Comparison of ENCODE assay signal across 11 mouse cellular contexts in genomic region chr2:91243416-91243815, GRCm38 (mm10). TPM values are rescaled to one million over a fixed set of nuclear protein-coding genes. Genes with fewer than 3 reads are reported as not detected.
A peak's percentile ranks its signal among the peaks of the same experiment; 100 is the strongest.
DNase-seq lines count a peak whose midpoint lies in the region; ATAC-seq lines count a peak whose summit lies in the region.
"Had no signal": no experiment of that assay in that cellular context is flagged by ENCODE, and none has a peak within 500 bp of the region (broad histone marks: within the 10 kb centered on the region; RNA-seq: fewer than 3 reads in every experiment).

No protein-coding gene starts in this region.

- no peak overlapping the region for H3K9ac ChIP-seq in heart, embryonic 12.5 days
- H3K9ac ChIP-seq in intestine, embryonic 16.5 days (ENCODE audit: low read depth, low read length): no peak overlapping the region

- H3K36me3 ChIP-seq in heart, embryonic 12.5 days: no peaks in the 10 kb centered on the region
- no peaks in the 10 kb centered on the region for H3K36me3 ChIP-seq in intestine, embryonic 16.5 days (ENCODE audit: control insufficient read depth, insufficient read depth, low read length)

- peak; percentile 77 to 78 for DNase-seq in left cerebral cortex, adult 18-20 months (ENCODE audit: low spot score in 2 of 2)
- DNase-seq in left cerebral cortex, postnatal 4 days: no peak
- DNase-seq in cerebellum, adult 9-10 months: peak; percentile 63
- peak; percentile 80 to 90 for DNase-seq in layer of hippocampus, adult 18-20 months (ENCODE audit: low spot score in 2 of 2)
- no peak for DNase-seq in heart, postnatal 25 days (ENCODE audit: low spot score)
- DNase-seq: gastrocnemius, postnatal 10 days; kidney, adult 18-20 months had no signal

- H3K4me2 ChIP-seq in heart, embryonic 12.5 days: no peak overlapping the region
- no peak overlapping the region for H3K4me2 ChIP-seq in intestine, embryonic 16.5 days (ENCODE audit: low read depth, low read length)

- intact Hi-C loops in left cerebral cortex, postnatal 4 days (cut with DNase I): no loop called here
- intact Hi-C loops in heart, postnatal 25 days (cut with DNase I): no loop called here

- ATAC-seq in megakaryocyte progenitor cell, adult 5-6 weeks (replicated peaks; ENCODE audit: poor library complexity): peak; percentile 11; the same call in 1 of the 2 replicates
- ATAC-seq in heart, embryonic 12.5 days (ENCODE audit: insufficient number of reproducible peaks, low FRiP score): no peak
- ATAC-seq in intestine, embryonic 16.5 days: no peak

- no peaks in the 10 kb centered on the region for H3K27me3 ChIP-seq in heart, embryonic 12.5 days (replicated peaks)
- H3K27me3 ChIP-seq in intestine, embryonic 16.5 days (replicated peaks; ENCODE audit: control insufficient read depth, insufficient read depth, low read length): no peaks in the 10 kb centered on the region

- H3K9me3 ChIP-seq in heart, embryonic 12.5 days (replicated peaks): no peaks in the 10 kb centered on the region
- no peaks in the 10 kb centered on the region for H3K9me3 ChIP-seq in intestine, embryonic 16.5 days (ENCODE audit: control insufficient read depth, low read length)

- no peaks in the 10 kb centered on the region; the same call in 1 of the 2 replicates for H3K4me1 ChIP-seq in heart, embryonic 12.5 days (replicated peaks)
- no peaks in the 10 kb centered on the region for H3K4me1 ChIP-seq in intestine, embryonic 16.5 days (ENCODE audit: control insufficient read depth, insufficient read depth, low read length)

- no peak overlapping the region for H3K4me3 ChIP-seq in heart, embryonic 12.5 days
- H3K4me3 ChIP-seq in intestine, embryonic 16.5 days (ENCODE audit: low read length): no peak overlapping the region

- H3K27ac ChIP-seq in heart, embryonic 12.5 days (ENCODE audit: poor library complexity, severe bottlenecking): no peak overlapping the region
- H3K27ac ChIP-seq in intestine, embryonic 16.5 days (ENCODE audit: low read length): no peak overlapping the region
- H3K27ac ChIP-seq: macrophage had no signal

- 59% methylated on average over 3 of the region's 3 CpGs for WGBS in heart, embryonic 12.5 days
- 69% methylated on average over 3 of the region's 3 CpGs for WGBS in intestine, embryonic 16.5 days

RNA-seq across cellular contexts. Expression of gene Ddb2, which starts 6.6 kb away (rescaled TPM):
- 10 to 100 TPM; 10.9 to 13.5 TPM for total RNA-seq in left cerebral cortex, adult 18-20 months (2021)
- total RNA-seq in left cerebral cortex, postnatal 4 days (2021): 10 to 100 TPM; 12.3 to 12.8 TPM
- 10 to 100 TPM in 1 of 2 experiments, 1 to 10 TPM in 1; 9.5 to 11.2 TPM for total RNA-seq in layer of hippocampus, adult 18-20 months (2021)
- 11.5 and 11.8 TPM in 2 replicates for total RNA-seq in megakaryocyte progenitor cell, adult 5-6 weeks (2015)
- 7.7 and 10.6 TPM in 2 replicates for total RNA-seq in megakaryocyte progenitor cell, adult 5-6 weeks (2017)
- polyA plus RNA-seq in heart, embryonic 12.5 days (2016; fragmentation: Nextera tagmentation; extraction: Ambion mirVana): 7.5 and 7.7 TPM in 2 replicates
- total RNA-seq in heart, postnatal 25 days (2021): 1 to 10 TPM; 2.9 to 3.1 TPM
- 14.4 and 15.2 TPM in 2 replicates for polyA plus RNA-seq in intestine, embryonic 16.5 days (2015; fragmentation: Nextera tagmentation; extraction: Ambion mirVana)

RNA-seq across cellular contexts. Expression of gene Pacsin3, which starts 12.3 kb away (rescaled TPM):
- total RNA-seq in left cerebral cortex, adult 18-20 months (2021): 10 to 100 TPM; 45.6 to 46.1 TPM
- 10 to 100 TPM; 15.3 to 22.4 TPM for total RNA-seq in left cerebral cortex, postnatal 4 days (2021)
- total RNA-seq in layer of hippocampus, adult 18-20 months (2021): 10 to 100 TPM; 26.8 to 31.6 TPM
- total RNA-seq in megakaryocyte progenitor cell, adult 5-6 weeks (2015): not detected in 2 replicates
- not detected in 2 replicates for total RNA-seq in megakaryocyte progenitor cell, adult 5-6 weeks (2017)
- 30.4 and 31.9 TPM in 2 replicates for polyA plus RNA-seq in heart, embryonic 12.5 days (2016; fragmentation: Nextera tagmentation; extraction: Ambion mirVana)
- 100 to 1,000 TPM; 133 to 138 TPM for total RNA-seq in heart, postnatal 25 days (2021)
- 17.0 and 21.0 TPM in 2 replicates for polyA plus RNA-seq in intestine, embryonic 16.5 days (2015; fragmentation: Nextera tagmentation; extraction: Ambion mirVana)

RNA-seq across cellular contexts. Expression of gene Arfgap2, which starts 21.4 kb away (rescaled TPM):
- 10 to 100 TPM; 70.0 to 72.7 TPM for total RNA-seq in left cerebral cortex, adult 18-20 months (2021)
- total RNA-seq in left cerebral cortex, postnatal 4 days (2021): 10 to 100 TPM; 53.9 to 59.8 TPM
- 10 to 100 TPM; 68.2 to 68.8 TPM for total RNA-seq in layer of hippocampus, adult 18-20 months (2021)
- total RNA-seq in megakaryocyte progenitor cell, adult 5-6 weeks (2015): 32.7 and 33.6 TPM in 2 replicates
- total RNA-seq in megakaryocyte progenitor cell, adult 5-6 weeks (2017): 38.2 and 41.4 TPM in 2 replicates
- 73.9 and 74.2 TPM in 2 replicates for polyA plus RNA-seq in heart, embryonic 12.5 days (2016; fragmentation: Nextera tagmentation; extraction: Ambion mirVana)
- 10 to 100 TPM; 56.2 TPM for total RNA-seq in heart, postnatal 25 days (2021)
- 68.4 and 73.1 TPM in 2 replicates for polyA plus RNA-seq in intestine, embryonic 16.5 days (2015; fragmentation: Nextera tagmentation; extraction: Ambion mirVana)

RNA-seq across cellular contexts. Expression of gene Acp2, which starts 40.7 kb away (rescaled TPM):
- 10 to 100 TPM; 49.5 TPM for total RNA-seq in left cerebral cortex, adult 18-20 months (2021)
- 10 to 100 TPM; 38.4 to 43.1 TPM for total RNA-seq in left cerebral cortex, postnatal 4 days (2021)
- 10 to 100 TPM; 52.5 to 53.5 TPM for total RNA-seq in layer of hippocampus, adult 18-20 months (2021)
- 15.8 and 15.9 TPM in 2 replicates for total RNA-seq in megakaryocyte progenitor cell, adult 5-6 weeks (2015)
- total RNA-seq in megakaryocyte progenitor cell, adult 5-6 weeks (2017): 15.2 and 26.2 TPM in 2 replicates
- 18.2 and 22.3 TPM in 2 replicates for polyA plus RNA-seq in heart, embryonic 12.5 days (2016; fragmentation: Nextera tagmentation; extraction: Ambion mirVana)
- total RNA-seq in heart, postnatal 25 days (2021): 10 to 100 TPM; 17.6 to 22.8 TPM
- polyA plus RNA-seq in intestine, embryonic 16.5 days (2015; fragmentation: Nextera tagmentation; extraction: Ambion mirVana): 20.4 and 22.9 TPM in 2 replicates

RNA-seq across cellular contexts. Expression of gene Nr1h3, which starts 40.8 kb away (rescaled TPM):
- total RNA-seq in left cerebral cortex, adult 18-20 months (2021): 1 to 10 TPM; 3.5 to 3.6 TPM
- 1 to 10 TPM; 1.1 to 1.4 TPM for total RNA-seq in left cerebral cortex, postnatal 4 days (2021)
- 1 to 10 TPM; 3.9 to 4.3 TPM for total RNA-seq in layer of hippocampus, adult 18-20 months (2021)
- total RNA-seq in megakaryocyte progenitor cell, adult 5-6 weeks (2015): 0.81 and 0.86 TPM in 2 replicates
- total RNA-seq in megakaryocyte progenitor cell, adult 5-6 weeks (2017): 0.95 TPM in 1 of 2 replicates, not detected in the other
- polyA plus RNA-seq in heart, embryonic 12.5 days (2016; fragmentation: Nextera tagmentation; extraction: Ambion mirVana): 1.2 and 2.5 TPM in 2 replicates
- total RNA-seq in heart, postnatal 25 days (2021): 10 to 100 TPM; 13.8 to 15.9 TPM
- 21.8 and 24.2 TPM in 2 replicates for polyA plus RNA-seq in intestine, embryonic 16.5 days (2015; fragmentation: Nextera tagmentation; extraction: Ambion mirVana)

Comparison
In these comparisons a context has a peak if more than half of its experiments do, and no peak if none do; other contexts are left out.
1. DNase-seq: peak in left cerebral cortex, adult 18-20 months (2 of 2), cerebellum, adult 9-10 months (single experiment) and layer of hippocampus, adult 18-20 months (2 of 2); none in left cerebral cortex, postnatal 4 days (single experiment) and heart, postnatal 25 days (single experiment).
2. RNA of gene Pacsin3, which starts 12.3 kb away (total RNA-seq): 133 to 138 TPM in heart, postnatal 25 days, 45.6 to 46.1 TPM in left cerebral cortex, adult 18-20 months, 26.8 to 31.6 TPM in layer of hippocampus, adult 18-20 months and 15.3 to 22.4 TPM in left cerebral cortex, postnatal 4 days; not detected in megakaryocyte progenitor cell, adult 5-6 weeks; every median in the first group is over 10 times any median in the second.